Mouse (Mus musculus): ENCODE results near the gene Lonp1.

GRCm38 (mm10) chr17:56616725-56617124 lies 10.0 kb downstream of the Lonp1 start:
- TF ChIP-seq CTCF (IDR thresholded peaks at IDR 0.05) (no peak), EP300 (IDR thresholded peaks at IDR 0.05; ENCODE audit: insufficient read depth, low read depth, low read length) (no peak), POLR2A (IDR thresholded peaks at IDR 0.05; ENCODE audit: insufficient read depth, low read depth, low read length) (no peak)
